Mouse (Mus musculus) CH12.LX (cell line): ENCODE results near the gene Tbc1d14. TPM values are rescaled to one million over a fixed set of nuclear protein-coding genes. Genes with fewer than 3 reads are reported as not detected.
A peak's percentile ranks its signal among the peaks of the same experiment; 100 is the strongest.

Source experiments
- DNase-seq: peaks from one replicate; pipeline ENCODE4 v3.0.0-alpha.2; 2013; ENCODE audit errors: extremely low read depth
- H3K27ac ChIP-seq: 2 replicates; pipeline ENCODE4 v1.5.1; 2012; ENCODE audit warnings: low read depth, mild to moderate bottlenecking, control low read depth, moderate library complexity; ENCODE audit not compliant: insufficient read depth
- H3K27me3 ChIP-seq: replicated peaks from 2 replicates; pipeline ENCODE3; 2012; ENCODE audit warnings: inconsistent platforms
- H3K36me3 ChIP-seq, 2 experiments: replicated peaks in 1 of 2; 2 replicates each; pipeline versions ENCODE3 to v1.6.1; 2012; ENCODE audit warnings: inconsistent platforms in 1 of 2, low read length in 1 of 2, mild to moderate bottlenecking in 1 of 2, mixed read lengths in 1 of 2, moderate library complexity in 1 of 2; ENCODE audit not compliant: control insufficient read depth in 1 of 2, insufficient read depth in 1 of 2
- H3K4me1 ChIP-seq, 2 experiments: 2 replicates each; pipeline ENCODE4 v1.6.1; 2012; ENCODE audit warnings: inconsistent platforms in 1 of 2, moderate library complexity in 1 of 2; ENCODE audit not compliant: insufficient read depth in 2 of 2, control insufficient read depth in 1 of 2
- H3K4me2 ChIP-seq: 2 replicates; pipeline ENCODE4 v1.6.1; 2012; ENCODE audit warnings: low read depth, mild to moderate bottlenecking, control low read depth; ENCODE audit not compliant: poor library complexity, insufficient read depth, severe bottlenecking
- H3K4me3 ChIP-seq, 3 experiments: fragments of 150-350 bp in 1 of 3; sonication (generic) in 1 of 3; replicated peaks in 1 of 3; 2 replicates each; pipeline versions ENCODE3 to v1.5.1; 2011 to 2012; ENCODE audit warnings: low read depth in 2 of 3, low read length in 2 of 3, mild to moderate bottlenecking in 2 of 3, moderate library complexity in 2 of 3, control low read depth in 1 of 3, improper control_type of control experiment in 1 of 3, inconsistent platforms in 1 of 3, mixed read lengths in 1 of 3; ENCODE audit not compliant: poor library complexity in 1 of 3
- H3K79me2 ChIP-seq: replicated peaks from 2 replicates; pipeline ENCODE4 v1.6.1; 2012; ENCODE audit warnings: mild to moderate bottlenecking, moderate library complexity; ENCODE audit not compliant: control insufficient read depth, poor library complexity, insufficient read depth, severe bottlenecking; ENCODE audit errors: extremely low read depth
- H3K9ac ChIP-seq: 2 replicates; pipeline ENCODE4 v1.6.1; 2012; ENCODE audit warnings: low read depth, mild to moderate bottlenecking, control low read depth, moderate library complexity; ENCODE audit not compliant: insufficient read depth
- H3K9me3 ChIP-seq: replicated peaks from 2 replicates; pipeline ENCODE3; 2012; ENCODE audit warnings: low read length, inconsistent platforms, mixed read lengths
- BHLHE40 ChIP-seq: IDR thresholded peaks from 2 replicates; pipeline ENCODE4 v1.6.1; 2011; ENCODE audit warnings: mild to moderate bottlenecking, low read depth, low read length, improper control_type of control experiment
- CHD1 ChIP-seq: IDR thresholded peaks from 2 replicates; pipeline ENCODE4 v1.6.1; 2012; ENCODE audit warnings: low read depth, low read length, improper control_type of control experiment, inconsistent platforms
- CHD2 ChIP-seq: IDR thresholded peaks from 2 replicates; pipeline ENCODE4 v1.6.1; 2011; ENCODE audit warnings: low read length, improper control_type of control experiment
- CTCF ChIP-seq, 2 experiments: IDR thresholded peaks in 1 of 2; conservative IDR thresholded peaks in 1 of 2; 2 replicates each; pipeline ENCODE4 v1.5.1; 2011 to 2012; ENCODE audit warnings: low read depth in 2 of 2, low read length in 2 of 2, improper control_type of control experiment in 1 of 2, inconsistent platforms in 1 of 2, mild to moderate bottlenecking in 1 of 2, moderate library complexity in 1 of 2
- ELF1 ChIP-seq: IDR thresholded peaks from 2 replicates; pipeline ENCODE4 v1.6.1; 2014; ENCODE audit warnings: low read depth, mild to moderate bottlenecking, inconsistent platforms, low read length, improper control_type of control experiment
- EP300 ChIP-seq: IDR thresholded peaks from 2 replicates; pipeline ENCODE4 v1.6.1; 2011; ENCODE audit warnings: low read length, improper control_type of control experiment
- ETS1 ChIP-seq: conservative IDR thresholded peaks from 2 replicates; pipeline ENCODE4 v1.6.1; 2012; ENCODE audit warnings: low read depth, mild to moderate bottlenecking, inconsistent platforms, low read length, improper control_type of control experiment, moderate library complexity
- HCFC1 ChIP-seq: IDR thresholded peaks from 2 replicates; pipeline ENCODE4 v1.6.1; 2012; ENCODE audit warnings: low read depth, mild to moderate bottlenecking, inconsistent platforms, low read length, improper control_type of control experiment
- JUND ChIP-seq: conservative IDR thresholded peaks from 2 replicates; pipeline ENCODE4 v1.6.1; 2011; ENCODE audit warnings: low read depth, low read length, improper control_type of control experiment
- KAT2A ChIP-seq: IDR thresholded peaks from 2 replicates; pipeline ENCODE4 v1.6.1; 2012; ENCODE audit warnings: low read length, improper control_type of control experiment, inconsistent platforms; ENCODE audit not compliant: insufficient replicate concordance
- MAX ChIP-seq: IDR thresholded peaks from 2 replicates; pipeline ENCODE4 v1.6.1; 2011; ENCODE audit warnings: low read length, improper control_type of control experiment
- MAZ ChIP-seq: IDR thresholded peaks from 2 replicates; pipeline ENCODE4 v1.6.1; 2012; ENCODE audit warnings: low read depth, mild to moderate bottlenecking, inconsistent platforms, low read length, improper control_type of control experiment, moderate library complexity
- MEF2A ChIP-seq: IDR thresholded peaks from 2 replicates; pipeline ENCODE4 v1.6.1; 2014; ENCODE audit warnings: low read depth, mild to moderate bottlenecking, inconsistent platforms, low read length, improper control_type of control experiment, borderline replicate concordance
- NELFE ChIP-seq: IDR thresholded peaks from 2 replicates; pipeline ENCODE4 v1.6.1; 2011; ENCODE audit warnings: low read depth, low read length, improper control_type of control experiment
- PAX5 ChIP-seq: IDR thresholded peaks from 2 replicates; pipeline ENCODE4 v1.6.1; 2012; ENCODE audit warnings: low read length, inconsistent platforms, mixed read lengths
- POLR2A ChIP-seq: IDR thresholded peaks from 2 replicates; pipeline ENCODE4 v1.6.1; 2011; ENCODE audit warnings: low read depth, mild to moderate bottlenecking, improper control_type of control experiment, low read length
- POLR2AphosphoS2 ChIP-seq: IDR thresholded peaks from 2 replicates; pipeline ENCODE4 v1.6.1; 2011; ENCODE audit warnings: low read depth, low read length, improper control_type of control experiment
- RAD21 ChIP-seq: IDR thresholded peaks from 2 replicates; pipeline ENCODE4 v1.6.1; 2011; ENCODE audit warnings: low read depth, mild to moderate bottlenecking, low read length, improper control_type of control experiment, moderate library complexity
- TBP ChIP-seq: conservative IDR thresholded peaks from 2 replicates; pipeline ENCODE4 v1.6.1; 2011; ENCODE audit warnings: low read depth, low read length, improper control_type of control experiment
- TCF12 ChIP-seq: IDR thresholded peaks from 2 replicates; pipeline ENCODE4 v1.6.1; 2014; ENCODE audit warnings: low read depth, mild to moderate bottlenecking, inconsistent platforms, low read length, improper control_type of control experiment
- UBTF ChIP-seq: IDR thresholded peaks from 2 replicates; pipeline ENCODE4 v1.6.1; 2012; ENCODE audit warnings: low read depth, mild to moderate bottlenecking, inconsistent platforms, low read length, improper control_type of control experiment, moderate library complexity
- USF2 ChIP-seq: conservative IDR thresholded peaks from 2 replicates; pipeline ENCODE4 v1.6.1; 2011; ENCODE audit warnings: low read depth, low read length, improper control_type of control experiment
- ZKSCAN1 ChIP-seq: IDR thresholded peaks from 2 replicates; pipeline ENCODE4 v1.6.1; 2012; ENCODE audit warnings: low read depth, inconsistent platforms, low read length, improper control_type of control experiment, borderline replicate concordance
- ZMIZ1 ChIP-seq: IDR thresholded peaks from 2 replicates; pipeline ENCODE4 v1.6.1; 2012; ENCODE audit warnings: low read depth, mild to moderate bottlenecking, inconsistent platforms, low read length, improper control_type of control experiment
- ZNF384 ChIP-seq: IDR thresholded peaks from 2 replicates; pipeline ENCODE4 v1.6.1; 2012; ENCODE audit warnings: low read depth, low read length, improper control_type of control experiment, inconsistent platforms
- dilution Hi-C: fragments of 300-500 bp; cut with MboI; formaldehyde crosslinking; loops from 2 replicates; pipeline ENCODE4 v1.14.3; 2020; ENCODE audit warnings: low sequenced_read_pairs; ENCODE audit not compliant: extremely low pct_unique_long_range_greater_than_20kb, extremely low pct_ligation_motif_present
- in situ Hi-C: fragments of 300-500 bp; cut with MboI; formaldehyde crosslinking; loops from 3 replicates; pipeline ENCODE4 v1.14.3; 2019; ENCODE audit warnings: low sequenced_read_pairs, low pct_ligation_motif_present, low pct_unique_long_range_greater_than_20kb, mixed read lengths
- polyA plus RNA-seq: library from polyadenylated mRNA; unstranded; fragments of >175 nt; gene quantifications from 2 replicates; pipeline ENCODE4 v1.2.1, GENCODE M21; 2012; ENCODE audit warnings: low read depth; ENCODE audit not compliant: insufficient read length
- total RNA-seq, 2 experiments: library from RNA; depleted of rRNA; stranded (reverse); fragments of 300-350 nt in 1 of 2; fragments of >200 nt in 1 of 2; gene quantifications; 2 replicates each; pipeline ENCODE4 v1.2.3; 2012 to 2014

The Tbc1d14 gene
- total and polyA plus RNA-seq, 3 experiments, result 5.7 to 29.1 (median 10.1) TPM

DNA sequence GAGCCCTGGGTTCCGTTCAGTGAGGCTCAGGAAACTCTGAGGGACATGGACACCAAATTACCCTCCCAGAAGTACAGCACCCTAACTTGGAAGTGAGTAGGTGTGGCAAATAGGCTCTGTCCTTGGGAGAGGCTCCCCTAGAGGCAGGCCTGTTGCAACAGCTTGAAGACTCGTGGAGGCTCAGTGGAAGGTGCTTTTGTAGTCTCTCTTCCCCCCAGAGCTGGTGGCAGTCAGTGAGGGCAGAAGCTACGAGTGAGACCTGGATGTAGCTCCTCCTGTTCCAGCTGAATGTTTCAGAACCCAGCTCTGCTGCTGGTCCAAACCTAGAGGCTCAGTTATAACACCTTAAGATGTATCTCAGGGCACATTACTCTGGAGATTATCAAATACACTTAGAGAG is 2.0 kb upstream of the Tbc1d14 start (continued):
- no peak for TF ChIP-seq NELFE
- peak; percentile 58; the same call in 1 of the 2 replicates for TF ChIP-seq POLR2A
- TF ChIP-seq TBP, result peak; percentile 90
- TF ChIP-seq HCFC1, result no peak
- no peak for TF ChIP-seq TCF12
- no peak for TF ChIP-seq KAT2A
- no peak for TF ChIP-seq USF2
- TF ChIP-seq ZKSCAN1, result no peak
- TF ChIP-seq PAX5, result no peak

DNA sequence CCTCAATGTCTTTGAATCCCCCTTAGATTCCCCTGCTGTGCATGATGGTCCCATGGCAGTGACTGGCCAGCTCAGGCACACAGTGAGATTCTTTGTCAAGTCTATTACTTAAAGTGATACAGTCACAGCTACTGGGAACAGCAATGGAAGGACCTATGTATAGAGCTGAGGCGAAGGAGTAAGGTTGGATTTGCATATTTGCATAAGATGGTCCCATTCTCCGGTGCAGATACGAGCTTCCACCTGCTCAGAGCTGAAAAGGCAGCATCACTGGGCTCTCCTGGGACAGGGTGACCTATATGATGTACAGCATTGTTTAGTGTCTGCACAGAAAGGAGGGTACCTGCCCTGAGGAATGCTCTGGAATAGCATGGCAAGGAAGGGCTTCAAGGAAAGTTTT is 1.3 kb upstream of the Tbc1d14 start:
- peaks cover 0 to 12% of the 10 kb centered on the region in 2 experiments for H3K36me3 ChIP-seq
- H3K9me3 ChIP-seq, result no peaks in the 10 kb centered on the region
- H3K79me2 ChIP-seq, result no peaks in the 10 kb centered on the region
- H3K4me3 ChIP-seq, result no peak overlapping the region
- H3K9ac ChIP-seq, result no peak overlapping the region
- dilution Hi-C loops (no loop called here), in situ Hi-C loops (no loop called here)
- H3K27me3 ChIP-seq, result no peaks in the 10 kb centered on the region
- no peak overlapping the region for H3K27ac ChIP-seq
- TF ChIP-seq ZNF384 (no peak), POLR2AphosphoS2 (no peak), JUND (no peak), BHLHE40 (no peak), MAZ (no peak), CHD2 (no peak), POLR2A (no peak), KAT2A (no peak), ZMIZ1 (no peak), CHD1 (no peak), EP300 (no peak), ETS1 (no peak), ELF1 (no peak), NELFE (no peak), TBP (no peak), HCFC1 (no peak)
- no peak for DNase-seq
- peaks cover 7 to 27% of the 10 kb centered on the region in 2 experiments for H3K4me1 ChIP-seq
- no peak overlapping the region for H3K4me2 ChIP-seq

DNA sequence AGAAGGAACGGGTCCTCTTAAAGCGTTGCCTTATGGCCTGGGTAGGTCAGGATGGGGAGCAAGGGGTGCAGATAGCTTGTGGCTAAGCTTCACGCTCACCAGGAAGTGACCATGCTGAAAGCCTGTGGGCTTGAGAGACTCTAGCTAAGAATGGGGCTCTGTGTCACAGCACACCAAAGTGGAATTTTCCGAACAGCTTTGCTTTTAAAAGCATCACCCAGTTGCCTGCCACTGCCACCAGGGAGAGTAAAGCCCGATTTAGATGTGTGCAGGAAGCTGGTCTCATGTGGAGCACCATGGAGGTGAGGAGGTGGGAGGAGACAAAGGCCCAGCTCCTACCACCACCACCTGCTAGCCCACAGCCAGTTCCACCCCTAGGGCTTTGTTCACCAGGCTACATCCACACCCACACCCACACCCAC is 2.6 kb downstream of the Tbc1d14 start:
- Histone ChIP-seq H3K79me2 (no peaks in the 10 kb centered on the region), H3K9me3 (no peaks in the 10 kb centered on the region), H3K4me2 (no peak overlapping the region), H3K9ac (no peak overlapping the region), H3K4me3 (no peak overlapping the region), H3K27ac (no peak overlapping the region), H3K36me3 (no peaks in the 10 kb centered on the region), H3K27me3 (peaks cover 3% of the 10 kb centered on the region), H3K4me1 (peaks cover 7 to 26% of the 10 kb centered on the region in 2 experiments)
- dilution Hi-C loops (no loop called here), in situ Hi-C loops (no loop called here)
- TF ChIP-seq CTCF (conservative IDR thresholded peaks at IDR 0.05 in 1 of 2, IDR thresholded peaks at IDR 0.05 in 1 of 2; ENCODE audit: low read depth in 2 of 2, low read length in 2 of 2), result no peak
- no peak for TF ChIP-seq RAD21
- TF ChIP-seq ZNF384, result no peak
- TF ChIP-seq NELFE, result no peak
- no peak for TF ChIP-seq POLR2AphosphoS2
- no peak for TF ChIP-seq CHD2
- no peak for TF ChIP-seq KAT2A
- TF ChIP-seq CHD1, result no peak
- TF ChIP-seq ETS1, result no peak
- TF ChIP-seq MAZ, result no peak
- TF ChIP-seq UBTF, result no peak
- no peak for TF ChIP-seq EP300
- no peak for TF ChIP-seq MEF2A
- TF ChIP-seq JUND, result no peak
- TF ChIP-seq TBP, result no peak
- no peak for TF ChIP-seq PAX5
- no peak for TF ChIP-seq MAX
- no peak for DNase-seq
